Mouse (Mus musculus): ENCODE measurements at regions not wholly inside any gene's neighbourhood (a gene's known extent, or its start where the extent isn't known, plus 50 kb on each side); places are given as distances from the start of the nearest gene placed in this dataset.
"Not testable (repeated sequence)": the region's sequence is repeated elsewhere in the genome, so short reads cannot be mapped to it uniquely, and the experiment has no call there.

GRCm38 (mm10) chr10:69044171-69044651 lies 107.0 kb upstream of the Rhobtb1 start:
- DNase-seq (ENCODE audit: low spot score), result no peak

- no peak for DNase-seq (ENCODE audit: low spot score)
Measured at GRCm38 (mm10) chr10:69045275-69045674, 106.0 kb upstream of the Rhobtb1 start.

GRCm38 (mm10) chr10:69046008-69046555 lies 105.2 kb upstream of the Rhobtb1 start:
- DNase-seq (ENCODE audit: low spot score), result no peak

- DNase-seq (ENCODE audit: low spot score), result no peak
Measured at GRCm38 (mm10) chr10:69078008-69078407, 73.2 kb upstream of the Rhobtb1 start.

- DNase-seq (ENCODE audit: low spot score), result no peak
Measured at GRCm38 (mm10) chr10:69086184-69086583, 65.0 kb upstream of the Rhobtb1 start.

GRCm38 (mm10) chr10:69091872-69092271 lies 59.4 kb upstream of the Rhobtb1 start:
- no peak for DNase-seq (ENCODE audit: low spot score)

- no peak for DNase-seq (ENCODE audit: low spot score)
Measured at GRCm38 (mm10) chr10:69100021-69100420, 51.2 kb upstream of the Rhobtb1 start.

GRCm38 (mm10) chr10:69100742-69101141 lies 50.5 kb upstream of the Rhobtb1 start:
- not testable (repeated sequence) for DNase-seq (ENCODE audit: low spot score)

Data from urinary bladder, postnatal 10 days (tissue).